Mouse (Mus musculus) CD4-positive naive resting alpha-beta T cell, adult 76 days (primary cell): ENCODE measurements around the gene Fbxl4. TPM values are rescaled to one million over a fixed set of nuclear protein-coding genes. Genes with fewer than 3 reads are reported as not detected.

Experiments used
- total RNA-seq: library from RNA; stranded (reverse); gene quantifications from one replicate; pipeline ENCODE4 v1.2.4, GENCODE M21; 2023

Gene Fbxl4
- total RNA-seq = 8.7 TPM

DNA sequence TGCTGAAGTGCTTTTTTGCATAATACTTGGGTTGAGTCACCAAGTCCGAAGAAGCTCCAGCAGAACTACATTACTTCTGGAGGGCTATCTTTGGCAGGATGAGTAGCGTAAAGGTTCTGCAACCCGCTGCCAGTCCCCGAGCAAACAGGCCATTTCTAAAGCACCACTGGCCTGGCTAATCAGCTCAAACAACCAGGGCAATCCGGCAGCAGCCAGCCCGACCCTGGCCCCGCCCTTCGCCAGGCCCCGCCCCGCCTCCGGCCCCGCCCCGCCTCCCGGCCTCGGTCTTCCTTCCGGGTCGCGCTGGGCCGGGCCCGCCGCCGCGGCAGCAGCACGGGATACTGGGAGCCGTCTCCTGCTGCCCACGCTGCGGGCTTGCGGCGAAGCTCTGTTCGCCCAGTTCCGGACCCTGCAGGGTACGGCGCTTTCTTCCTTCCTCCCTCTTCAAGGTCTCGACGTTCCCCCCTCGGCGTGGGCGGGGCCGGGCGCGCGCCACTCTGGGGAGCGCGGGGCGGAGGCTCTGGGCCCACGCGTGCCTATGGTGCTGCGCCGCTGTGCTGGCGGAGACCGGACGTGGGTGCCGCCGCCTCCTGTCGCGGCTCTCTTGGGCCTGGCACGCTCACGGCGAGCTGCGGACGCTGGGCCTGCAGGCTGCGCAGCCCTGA, at the start of gene Fbxl4:
TSS of gene Fbxl4 (plus strand) at position 278 of the 665 bp plus-strand sequence.

Other genes with a start within 250 kb of the Fbxl4 start
- gene Pou3f2, start 130.8 kb downstream of the Fbxl4 start, total RNA-seq = not detected